Mouse (Mus musculus) kidney, adult 2 months (tissue): ENCODE data around the gene Frmd4b.

Experiments used
- CTCF ChIP-seq: fragments of 200-500 bp; conservative IDR thresholded peaks from 2 replicates; pipeline ENCODE4 v1.5.1; 2011; ENCODE audit warnings: low read depth, mild to moderate bottlenecking, control low read depth, low read length, moderate library complexity, mixed read lengths; ENCODE audit not compliant: insufficient read depth, insufficient read length
- POLR2A ChIP-seq: fragments of 200-500 bp; IDR thresholded peaks from one replicate; pipeline ENCODE4 v1.6.1; 2011; ENCODE audit warnings: low read depth, low read length, control low read depth

GRCm38 (mm10) chr6:97506141-97506650 lies 111.1 kb downstream of the Frmd4b start:
- TF ChIP-seq POLR2A = no peak
- TF ChIP-seq CTCF = no peak
